28 mouse cellular contexts compared by ENCODE assay signal in genomic region chr12:69425610-69426009, GRCm38 (mm10). TPM values are rescaled to one million over a fixed set of nuclear protein-coding genes. Genes with fewer than 3 reads are reported as not detected.
DNase-seq lines count a peak whose midpoint lies in the region; ATAC-seq and TF ChIP-seq lines count a peak whose summit lies in the region.
"Had no signal": no experiment of that assay in that cellular context is flagged by ENCODE, and none has a peak within 500 bp of the region (broad histone marks: within the 10 kb centered on the region; RNA-seq: fewer than 3 reads in every experiment).

No protein-coding gene starts in this region.

- no peaks in the 10 kb centered on the region for H3K27me3 ChIP-seq in heart, postnatal 0 days (ENCODE audit: control insufficient read depth, insufficient read depth, low read length)
- no peaks in the 10 kb centered on the region for H3K27me3 ChIP-seq in heart, embryonic 12.5 days (replicated peaks)
- H3K27me3 ChIP-seq in kidney, postnatal 0 days (ENCODE audit: insufficient read depth, low read length): no peaks in the 10 kb centered on the region
- H3K27me3 ChIP-seq in intestine, embryonic 16.5 days (replicated peaks; ENCODE audit: control insufficient read depth, insufficient read depth, low read length): no peaks in the 10 kb centered on the region
- H3K27me3 ChIP-seq: CH12.LX; forebrain, embryonic 13.5 days; Patski had no signal

- ATAC-seq in heart, postnatal 0 days (ENCODE audit: insufficient read depth, low read depth): no peak
- no peak for ATAC-seq in heart, embryonic 12.5 days (ENCODE audit: insufficient number of reproducible peaks, low FRiP score)
- no peak for ATAC-seq in kidney, postnatal 0 days (replicated peaks; ENCODE audit: low FRiP score, low read depth)
- ATAC-seq in intestine, embryonic 16.5 days: no peak
- ATAC-seq: forebrain, embryonic 13.5 days; forebrain, embryonic 16.5 days; hindbrain, postnatal 0 days; inflammation-experienced regulatory T-cells, adult 6 months; Patski had no signal

- H3K4me2 ChIP-seq in heart, postnatal 0 days (ENCODE audit: low read depth, low read length): no peak overlapping the region
- H3K4me2 ChIP-seq in heart, embryonic 12.5 days: no peak overlapping the region
- H3K4me2 ChIP-seq in kidney, postnatal 0 days (ENCODE audit: low read length): no peak overlapping the region
- H3K4me2 ChIP-seq in intestine, embryonic 16.5 days (ENCODE audit: low read depth, low read length): no peak overlapping the region
- H3K4me2 ChIP-seq: forebrain, embryonic 13.5 days; hindbrain, embryonic 14.5 days had no signal

- no peaks in the 10 kb centered on the region for H3K4me1 ChIP-seq in heart, postnatal 0 days (ENCODE audit: control insufficient read depth, insufficient read depth)
- H3K4me1 ChIP-seq in heart, embryonic 12.5 days (replicated peaks): peaks cover 13% of the 10 kb centered on the region; the same call in 1 of the 2 replicates
- H3K4me1 ChIP-seq in kidney, postnatal 0 days (replicated peaks; ENCODE audit: insufficient read depth, low read length): peaks cover 13% of the 10 kb centered on the region; the same call in 1 of the 2 replicates
- H3K4me1 ChIP-seq in brown adipose tissue, adult 24 weeks (ENCODE audit: control insufficient read depth, insufficient read depth, insufficient read length, low read length): peaks cover 23% of the 10 kb centered on the region
- peaks cover 7% of the 10 kb centered on the region for H3K4me1 ChIP-seq in intestine, embryonic 16.5 days (ENCODE audit: control insufficient read depth, insufficient read depth, low read length)

- no peak for TF ChIP-seq EP300 in heart, postnatal 0 days (IDR thresholded peaks at IDR 0.05; ENCODE audit: low read depth)

- DNase-seq in heart, postnatal 0 days (ENCODE audit: low spot score): no peak
- DNase-seq in kidney, postnatal 0 days (ENCODE audit: low spot score): no peak
- DNase-seq in kidney, postnatal 25 days: no peak
- DNase-seq: B cell, adult 2 months; cerebellum, adult 11 months; cerebellum, adult 2 months; cerebellum, adult 9-11 months; cerebellum, postnatal 25 days; gastrocnemius, postnatal 10 days; gastrocnemius, postnatal 36 days; heart, postnatal 36 days had no signal

- no peak overlapping the region for H3K4me3 ChIP-seq in heart, postnatal 0 days (ENCODE audit: low read depth, low read length)
- H3K4me3 ChIP-seq in heart, embryonic 12.5 days: no peak overlapping the region
- no peak overlapping the region for H3K4me3 ChIP-seq in kidney, postnatal 0 days (replicated peaks; ENCODE audit: low read depth, low read length)
- no peak overlapping the region for H3K4me3 ChIP-seq in brown adipose tissue, adult 24 weeks (ENCODE audit: insufficient read depth, low read depth, low read length)
- H3K4me3 ChIP-seq in intestine, embryonic 16.5 days (ENCODE audit: low read length): no peak overlapping the region
- H3K4me3 ChIP-seq: forebrain, embryonic 10.5 days; forebrain, embryonic 13.5 days; heart, adult 2 months; heart, embryonic 10.5 days; hindbrain, embryonic 10.5 days had no signal

- TF ChIP-seq CTCF in heart, postnatal 0 days (IDR thresholded peaks at IDR 0.05; ENCODE audit: low read depth): no peak
- no peak for TF ChIP-seq CTCF in kidney, postnatal 0 days (IDR thresholded peaks at IDR 0.05; ENCODE audit: low read depth)

- H3K36me3 ChIP-seq in heart, postnatal 0 days (replicated peaks; ENCODE audit: control insufficient read depth, insufficient read depth, low read length): no peaks in the 10 kb centered on the region
- no peaks in the 10 kb centered on the region for H3K36me3 ChIP-seq in heart, embryonic 12.5 days
- no peaks in the 10 kb centered on the region for H3K36me3 ChIP-seq in kidney, postnatal 0 days (ENCODE audit: insufficient read depth, low read length)
- H3K36me3 ChIP-seq in intestine, embryonic 16.5 days (ENCODE audit: control insufficient read depth, insufficient read depth, low read length): no peaks in the 10 kb centered on the region
- H3K36me3 ChIP-seq: G1E; heart, embryonic 10.5 days; hindbrain, embryonic 10.5 days had no signal

- peak overlapping the region; percentile 26; the same call in 1 of the 2 replicates for H3K27ac ChIP-seq in heart, postnatal 0 days (ENCODE audit: low read depth)
- H3K27ac ChIP-seq in heart, embryonic 12.5 days (ENCODE audit: poor library complexity, severe bottlenecking): no peak overlapping the region
- H3K27ac ChIP-seq in kidney, postnatal 0 days: peak overlapping the region; percentile 25; the same call in 1 of the 2 replicates
- H3K27ac ChIP-seq in brown adipose tissue, adult 24 weeks (replicated peaks; ENCODE audit: low read depth, low read length): peak overlapping the region; percentile 70
- H3K27ac ChIP-seq in intestine, embryonic 16.5 days (ENCODE audit: low read length): no peak overlapping the region
- H3K27ac ChIP-seq: forebrain, embryonic 13.5 days; hindbrain, embryonic 14.5 days; hindbrain, postnatal 0 days had no signal

- H3K9me3 ChIP-seq in heart, postnatal 0 days (replicated peaks; ENCODE audit: control insufficient read depth, low read length): no peaks in the 10 kb centered on the region
- H3K9me3 ChIP-seq in heart, embryonic 12.5 days (replicated peaks): no peaks in the 10 kb centered on the region
- H3K9me3 ChIP-seq in kidney, postnatal 0 days (replicated peaks; ENCODE audit: low read length): no peaks in the 10 kb centered on the region
- no peaks in the 10 kb centered on the region for H3K9me3 ChIP-seq in intestine, embryonic 16.5 days (ENCODE audit: control insufficient read depth, low read length)
- H3K9me3 ChIP-seq: G1E; heart, embryonic 10.5 days had no signal

- WGBS in heart, postnatal 0 days: 74% methylated on average over 3 of the region's 3 CpGs
- 86% methylated on average over 3 of the region's 3 CpGs for WGBS in heart, embryonic 12.5 days
- WGBS in kidney, postnatal 0 days: 58% methylated on average over 3 of the region's 3 CpGs
- WGBS in intestine, embryonic 16.5 days: 79% methylated on average over 3 of the region's 3 CpGs

- H3K9ac ChIP-seq in heart, postnatal 0 days (replicated peaks; ENCODE audit: low read depth, low read length): no peak overlapping the region
- H3K9ac ChIP-seq in heart, embryonic 12.5 days: no peak overlapping the region
- H3K9ac ChIP-seq in kidney, postnatal 0 days (ENCODE audit: low read depth, low read length): no peak overlapping the region
- H3K9ac ChIP-seq in intestine, embryonic 16.5 days (ENCODE audit: low read depth, low read length): no peak overlapping the region
- H3K9ac ChIP-seq: forebrain, embryonic 13.5 days; hindbrain, embryonic 14.5 days had no signal

RNA-seq across cellular contexts. Expression of gene Gm9887, which starts 53.4 kb away (rescaled TPM):
- total RNA-seq in heart, postnatal 0 days (2014; rRNA removed; ENCODE audit: low replicate concordance): not detected in 2 replicates
- polyA plus RNA-seq in heart, postnatal 0 days (2015; fragmentation: Nextera tagmentation; extraction: Ambion mirVana): 0.55 and 1.9 TPM in 2 replicates
- 1.1 and 2.4 TPM in 2 replicates for polyA plus RNA-seq in heart, embryonic 12.5 days (2016; fragmentation: Nextera tagmentation; extraction: Ambion mirVana)
- 1.3 and 3.2 TPM in 2 replicates for polyA plus RNA-seq in kidney, postnatal 0 days (2015; fragmentation: Nextera tagmentation; extraction: Ambion mirVana)
- polyA plus RNA-seq in brown adipose tissue, adult 24 weeks (2012; ENCODE audit: insufficient read depth, insufficient read length, missing spikeins): not detected in 2 replicates
- polyA plus RNA-seq in intestine, embryonic 16.5 days (2015; fragmentation: Nextera tagmentation; extraction: Ambion mirVana): 1.0 and 1.4 TPM in 2 replicates
- total RNA-seq: gastrocnemius, adult 18-20 months; gastrocnemius, postnatal 36 days; granulocyte monocyte progenitor cell, adult 5-6 weeks; heart, postnatal 36 days; hindbrain, postnatal 0 days had no signal
- polyA plus RNA-seq: inflammation-experienced regulatory T-cells, adult 6 months had no signal

RNA-seq across cellular contexts. Expression of gene Arf6, which starts 53.7 kb away (rescaled TPM):
- total RNA-seq in heart, postnatal 0 days (2014; rRNA removed; ENCODE audit: low replicate concordance): 115 and 155 TPM in 2 replicates
- polyA plus RNA-seq in heart, postnatal 0 days (2015; fragmentation: Nextera tagmentation; extraction: Ambion mirVana): 32.4 and 35.6 TPM in 2 replicates
- 53.9 and 55.7 TPM in 2 replicates for polyA plus RNA-seq in heart, embryonic 12.5 days (2016; fragmentation: Nextera tagmentation; extraction: Ambion mirVana)
- polyA plus RNA-seq in kidney, postnatal 0 days (2015; fragmentation: Nextera tagmentation; extraction: Ambion mirVana): 56.2 and 70.7 TPM in 2 replicates
- 43.2 and 49.8 TPM in 2 replicates for polyA plus RNA-seq in brown adipose tissue, adult 24 weeks (2012; ENCODE audit: insufficient read depth, insufficient read length, missing spikeins)
- polyA plus RNA-seq in intestine, embryonic 16.5 days (2015; fragmentation: Nextera tagmentation; extraction: Ambion mirVana): 18.0 and 34.2 TPM in 2 replicates

Comparison
In these comparisons a context has a peak if more than half of its experiments do, and no peak if none do; other contexts are left out.
1. H3K27ac ChIP-seq: peak in heart, postnatal 0 days (single experiment), kidney, postnatal 0 days (single experiment) and brown adipose tissue, adult 24 weeks (single experiment); none in heart, embryonic 12.5 days (single experiment) and intestine, embryonic 16.5 days (single experiment).